Mouse (Mus musculus) urinary bladder, postnatal 25 days (tissue): ENCODE results near the gene Gm21915.

Experiments used
- DNase-seq: peaks from one replicate; pipeline ENCODE4 v3.0.0; 2022; ENCODE audit warnings: low spot score

The Gm21915 gene

GRCm38 (mm10) chr9:40670313-40670712 lies at the start of gene Gm21915:
Gene Gm21915 (plus strand): TSS chr9:40670613.
- DNase-seq = no peak

GRCm38 (mm10) chr9:40622265-40622664 lies 48.1 kb upstream of the Gm21915 start:
- DNase-seq = no peak

GRCm38 (mm10) chr9:40622793-40623192 lies 47.6 kb upstream of the Gm21915 start:
- no peak for DNase-seq

GRCm38 (mm10) chr9:40625341-40625740 lies 45.1 kb upstream of the Gm21915 start:
- no peak for DNase-seq

- DNase-seq = no peak
Observed at GRCm38 (mm10) chr9:40626566-40626965, 43.8 kb upstream of the Gm21915 start.

GRCm38 (mm10) chr9:40627146-40627713 lies 43.2 kb upstream of the Gm21915 start:
- DNase-seq = no peak

GRCm38 (mm10) chr9:40628130-40629069 lies 42.0 kb upstream of the Gm21915 start:
- peak; percentile 15 for DNase-seq

GRCm38 (mm10) chr9:40629441-40629840 lies 41.0 kb upstream of the Gm21915 start:
- DNase-seq = no peak

GRCm38 (mm10) chr9:40631101-40631500 lies 39.3 kb upstream of the Gm21915 start:
- DNase-seq = no peak

GRCm38 (mm10) chr9:40631505-40631904 lies 38.9 kb upstream of the Gm21915 start:
- DNase-seq = no peak

- DNase-seq = peak; percentile 58
Observed at GRCm38 (mm10) chr9:40636054-40636453, 34.4 kb upstream of the Gm21915 start.

GRCm38 (mm10) chr9:40637705-40638393 lies 32.6 kb upstream of the Gm21915 start:
- DNase-seq = no peak

- DNase-seq = peak; percentile 19
Observed at GRCm38 (mm10) chr9:40638394-40639049, 31.9 kb upstream of the Gm21915 start.

- DNase-seq = no peak
Observed at GRCm38 (mm10) chr9:40639536-40640187, 30.8 kb upstream of the Gm21915 start.

- DNase-seq = no peak
Observed at GRCm38 (mm10) chr9:40641318-40641717, 29.1 kb upstream of the Gm21915 start.

- DNase-seq = no peak
Observed at GRCm38 (mm10) chr9:40642470-40643220, 27.8 kb upstream of the Gm21915 start.

- DNase-seq = no peak
Observed at GRCm38 (mm10) chr9:40649444-40649843, 21.0 kb upstream of the Gm21915 start.

GRCm38 (mm10) chr9:40649983-40650382 lies 20.4 kb upstream of the Gm21915 start:
- DNase-seq = no peak

- no peak for DNase-seq
Observed at GRCm38 (mm10) chr9:40651239-40651859, 19.1 kb upstream of the Gm21915 start.

- DNase-seq = no peak
Observed at GRCm38 (mm10) chr9:40652757-40653156, 17.7 kb upstream of the Gm21915 start.
